ENCODE assay signal across 8 mouse cellular contexts in genomic region chr8:123235520-123236497, GRCm38 (mm10). TPM values are rescaled to one million over a fixed set of nuclear protein-coding genes. Genes with fewer than 3 reads are reported as not detected.
DNase-seq lines count a peak whose midpoint lies in the region; ATAC-seq and TF ChIP-seq lines count a peak whose summit lies in the region.

Gene Spata2l, minus strand, starts transcription at chr8:123236233.

- H3K4me2 ChIP-seq in hindbrain, postnatal 0 days (ENCODE audit: low read depth, low read length) = peak within 1 kb of the TSS; percentile 92

- peak within 1 kb of the TSS; percentile 57 for H3K4me3 ChIP-seq in hindbrain, postnatal 0 days (ENCODE audit: low read length)

- peak within 1 kb of the TSS; percentile 68 for H3K27ac ChIP-seq in hindbrain, postnatal 0 days

- H3K9ac ChIP-seq in hindbrain, postnatal 0 days (replicated peaks; ENCODE audit: low read length) = peak within 1 kb of the TSS; percentile 74

- H3K36me3 ChIP-seq in hindbrain, postnatal 0 days (ENCODE audit: insufficient read depth, low read length) = no peaks in the 10 kb centered on the region

- WGBS in hindbrain, postnatal 0 days = 1% methylated on average over 57 of the region's 57 CpGs

- no peaks in the 10 kb centered on the region for H3K9me3 ChIP-seq in hindbrain, postnatal 0 days (ENCODE audit: low read length)

- H3K27me3 ChIP-seq in hindbrain, postnatal 0 days (ENCODE audit: insufficient read depth, low read length) = no peaks in the 10 kb centered on the region

- peaks cover 15% of the 10 kb centered on the region for H3K4me1 ChIP-seq in hindbrain, postnatal 0 days (ENCODE audit: insufficient read depth, low read length)

- DNase-seq in adipocyte (ENCODE audit: low spot score) = peak; percentile 80
- peak; percentile 95 for DNase-seq in embryo, embryonic 10 days (ENCODE audit: low spot score)
- peak; percentile 75 to 79 for DNase-seq in gastrocnemius, adult 8-10 months (ENCODE audit: low spot score in 2 of 2)
- peak; percentile 88 for DNase-seq in hindbrain, postnatal 0 days (ENCODE audit: low spot score)
- DNase-seq in left cerebral cortex, adult 8-10 months (ENCODE audit: low spot score in 2 of 2) = peak; percentile 73 to 86
- peak; percentile 86 for DNase-seq in right cerebral cortex, adult 2 months (ENCODE audit: low spot score in 2 of 2)
- peak; percentile 45 for DNase-seq in urinary bladder, postnatal 10 days (ENCODE audit: low spot score)

- ATAC-seq in hindbrain, postnatal 0 days = peak; percentile 80
- peak; percentile 98 for ATAC-seq in megakaryocyte, adult 5-6 weeks (ENCODE audit: poor library complexity, severe bottlenecking)

- TF ChIP-seq CTCF in hindbrain, postnatal 0 days (IDR thresholded peaks at IDR 0.05; ENCODE audit: low read depth) = peak; percentile 42

RNA-seq across cellular contexts. Expression of gene Spata2l, which starts in this region (rescaled TPM):
- total RNA-seq in gastrocnemius, adult 8-10 months (2022) = 1 to 10 TPM in 3 of 4 experiments, under 1 TPM in 1; 0.97 to 1.8 (median 1.3) TPM
- 19.4 and 21.2 TPM in 2 replicates for total RNA-seq in hindbrain, postnatal 0 days (2014; rRNA removed)
- 13.4 and 15.8 TPM in 2 replicates for polyA plus RNA-seq in hindbrain, postnatal 0 days (2015; fragmentation: Nextera tagmentation; extraction: Ambion mirVana)
- 10 to 100 TPM; 54.3 to 61.9 (median 60.4) TPM for total RNA-seq in left cerebral cortex, adult 8-10 months (2022)
- total RNA-seq in megakaryocyte, adult 5-6 weeks (2015) = 5.4 and 5.5 TPM in 2 replicates
- 2.2 and 4.7 TPM in 2 replicates for total RNA-seq in megakaryocyte, adult 5-6 weeks (2017)

Comparison
In these comparisons a context has a peak if more than half of its experiments do, and no peak if none do; other contexts are left out.
1. Peak in every context shown above with its lines: DNase-seq, ATAC-seq, H3K4me3 ChIP-seq and H3K27ac ChIP-seq.
2. DNase-seq: peak in every context shown above with its lines; median percentile 95 in embryo, embryonic 10 days; 88 in hindbrain, postnatal 0 days; 86 in right cerebral cortex, adult 2 months; 80 in adipocyte; 80 in left cerebral cortex, adult 8-10 months; 77 in gastrocnemius, adult 8-10 months; 45 in urinary bladder, postnatal 10 days.